Mouse (Mus musculus): Measurements from ENCODE around the gene Lrrc36. TPM values are rescaled to one million over a fixed set of nuclear protein-coding genes. Genes with fewer than 3 reads are reported as not detected.

Lrrc36 gene
- polyA plus RNA-seq, 1 experiment from 2014 or later, result 0.10 TPM

- Histone ChIP-seq H3K27ac (ENCODE audit: low read depth, low read length) (no peak overlapping the region), H3K36me3 (ENCODE audit: control insufficient read depth, insufficient read depth) (no peaks in the 10 kb centered on the region), H3K9ac (ENCODE audit: low read depth, low read length) (no peak overlapping the region), H3K27me3 (replicated peaks; ENCODE audit: control insufficient read depth, insufficient read depth, low read length) (peaks cover 10% of the 10 kb centered on the region), H3K9me3 (ENCODE audit: control insufficient read depth) (no peaks in the 10 kb centered on the region), H3K4me2 (replicated peaks; ENCODE audit: low read depth) (no peak overlapping the region), H3K4me1 (replicated peaks; ENCODE audit: control insufficient read depth, insufficient read depth, low read length) (0 out of 2 replicates have a peak, but pooled peaks cover 3% of the 10 kb centered on the region), H3K4me3 (ENCODE audit: low read depth, low read length) (no peak overlapping the region)
- 78% methylated on average over 2 of the region's 2 CpGs for WGBS
- ATAC-seq, result no peak
- peak; percentile 44 for TF ChIP-seq CTCF (IDR thresholded peaks at IDR 0.05; ENCODE audit: low read depth)
Measured at GRCm38 (mm10) chr8:105418992-105419391, 5.6 kb downstream of the Lrrc36 start.

- no peak overlapping the region for H3K9ac ChIP-seq (ENCODE audit: low read depth, low read length)
- H3K4me3 ChIP-seq (ENCODE audit: low read depth, low read length), result no peak overlapping the region
- WGBS, result 71% methylated on average over 4 of the region's 4 CpGs
- no peak for ATAC-seq
- no peaks in the 10 kb centered on the region for H3K9me3 ChIP-seq (ENCODE audit: control insufficient read depth)
- no peak overlapping the region for H3K4me2 ChIP-seq (replicated peaks; ENCODE audit: low read depth)
- H3K36me3 ChIP-seq (ENCODE audit: control insufficient read depth, insufficient read depth), result no peaks in the 10 kb centered on the region
- no peak for TF ChIP-seq CTCF (IDR thresholded peaks at IDR 0.05; ENCODE audit: low read depth)
- H3K4me1 ChIP-seq (replicated peaks; ENCODE audit: control insufficient read depth, insufficient read depth, low read length), result no peaks in the 10 kb centered on the region
- peaks cover 2% of the 10 kb centered on the region for H3K27me3 ChIP-seq (replicated peaks; ENCODE audit: control insufficient read depth, insufficient read depth, low read length)
- no peak overlapping the region for H3K27ac ChIP-seq (ENCODE audit: low read depth, low read length)
Measured at GRCm38 (mm10) chr8:105419800-105420199, 6.4 kb downstream of the Lrrc36 start.

GRCm38 (mm10) chr8:105422006-105422405, 8.6 kb downstream of the Lrrc36 start:
- no peak overlapping the region for H3K9ac ChIP-seq (ENCODE audit: low read depth, low read length)
- ATAC-seq, result no peak
- no peaks in the 10 kb centered on the region; the same call in 1 of the 2 replicates for H3K27me3 ChIP-seq (replicated peaks; ENCODE audit: control insufficient read depth, insufficient read depth, low read length)
- H3K4me3 ChIP-seq (ENCODE audit: low read depth, low read length), result no peak overlapping the region
- no peak for TF ChIP-seq CTCF (IDR thresholded peaks at IDR 0.05; ENCODE audit: low read depth)
- H3K4me1 ChIP-seq (replicated peaks; ENCODE audit: control insufficient read depth, insufficient read depth, low read length), result no peaks in the 10 kb centered on the region
- H3K9me3 ChIP-seq (ENCODE audit: control insufficient read depth), result no peaks in the 10 kb centered on the region
- H3K4me2 ChIP-seq (replicated peaks; ENCODE audit: low read depth), result no peak overlapping the region
- no peak overlapping the region for H3K27ac ChIP-seq (ENCODE audit: low read depth, low read length)
- 66% methylated on average over 1 of the region's 1 CpGs for WGBS
- H3K36me3 ChIP-seq (ENCODE audit: control insufficient read depth, insufficient read depth), result no peaks in the 10 kb centered on the region

GRCm38 (mm10) chr8:105426878-105427277, 13.5 kb downstream of the Lrrc36 start:
- H3K4me2 ChIP-seq (replicated peaks; ENCODE audit: low read depth), result no peak overlapping the region
- no peaks in the 10 kb centered on the region for H3K9me3 ChIP-seq (ENCODE audit: control insufficient read depth)
- no peaks in the 10 kb centered on the region; the same call in 1 of the 2 replicates for H3K27me3 ChIP-seq (replicated peaks; ENCODE audit: control insufficient read depth, insufficient read depth, low read length)
- H3K4me3 ChIP-seq (ENCODE audit: low read depth, low read length), result no peak overlapping the region
- H3K36me3 ChIP-seq (ENCODE audit: control insufficient read depth, insufficient read depth), result no peaks in the 10 kb centered on the region
- no peaks in the 10 kb centered on the region for H3K4me1 ChIP-seq (replicated peaks; ENCODE audit: control insufficient read depth, insufficient read depth, low read length)
- H3K27ac ChIP-seq (ENCODE audit: low read depth, low read length), result no peak overlapping the region
- no peak overlapping the region for H3K9ac ChIP-seq (ENCODE audit: low read depth, low read length)
- ATAC-seq, result no peak
- 42% methylated on average over 6 of the region's 6 CpGs for WGBS
- TF ChIP-seq CTCF (IDR thresholded peaks at IDR 0.05; ENCODE audit: low read depth), result no peak

GRCm38 (mm10) chr8:105431743-105432515, 18.6 kb downstream of the Lrrc36 start:
- Histone ChIP-seq H3K36me3 (ENCODE audit: control insufficient read depth, insufficient read depth) (no peaks in the 10 kb centered on the region), H3K4me2 (replicated peaks; ENCODE audit: low read depth) (no peak overlapping the region), H3K9me3 (ENCODE audit: control insufficient read depth) (no peaks in the 10 kb centered on the region), H3K4me1 (replicated peaks; ENCODE audit: control insufficient read depth, insufficient read depth, low read length) (no peaks in the 10 kb centered on the region), H3K4me3 (ENCODE audit: low read depth, low read length) (no peak overlapping the region), H3K27me3 (replicated peaks; ENCODE audit: control insufficient read depth, insufficient read depth, low read length) (no peaks in the 10 kb centered on the region), H3K27ac (ENCODE audit: low read depth, low read length) (no peak overlapping the region), H3K9ac (ENCODE audit: low read depth, low read length) (no peak overlapping the region)
- no peak for ATAC-seq
- WGBS, result 62% methylated on average over 7 of the region's 7 CpGs
- no peak for TF ChIP-seq CTCF (IDR thresholded peaks at IDR 0.05; ENCODE audit: low read depth)

- H3K4me3 ChIP-seq (ENCODE audit: low read depth, low read length), result no peak overlapping the region
- no peak for TF ChIP-seq CTCF (IDR thresholded peaks at IDR 0.05; ENCODE audit: low read depth)
- H3K27ac ChIP-seq (ENCODE audit: low read depth, low read length), result no peak overlapping the region
- no peaks in the 10 kb centered on the region for H3K9me3 ChIP-seq (ENCODE audit: control insufficient read depth)
- WGBS, result 67% methylated on average over 6 of the region's 6 CpGs
- no peaks in the 10 kb centered on the region for H3K36me3 ChIP-seq (ENCODE audit: control insufficient read depth, insufficient read depth)
- no peaks in the 10 kb centered on the region for H3K4me1 ChIP-seq (replicated peaks; ENCODE audit: control insufficient read depth, insufficient read depth, low read length)
- H3K9ac ChIP-seq (ENCODE audit: low read depth, low read length), result no peak overlapping the region
- H3K27me3 ChIP-seq (replicated peaks; ENCODE audit: control insufficient read depth, insufficient read depth, low read length), result no peaks in the 10 kb centered on the region
- no peak for ATAC-seq
- no peak overlapping the region for H3K4me2 ChIP-seq (replicated peaks; ENCODE audit: low read depth)
Measured at GRCm38 (mm10) chr8:105433021-105433420, 19.6 kb downstream of the Lrrc36 start.

Data from intestine, postnatal 0 days (tissue).